27 mouse cellular contexts compared by ENCODE assay signal in the genomic region with DNA sequence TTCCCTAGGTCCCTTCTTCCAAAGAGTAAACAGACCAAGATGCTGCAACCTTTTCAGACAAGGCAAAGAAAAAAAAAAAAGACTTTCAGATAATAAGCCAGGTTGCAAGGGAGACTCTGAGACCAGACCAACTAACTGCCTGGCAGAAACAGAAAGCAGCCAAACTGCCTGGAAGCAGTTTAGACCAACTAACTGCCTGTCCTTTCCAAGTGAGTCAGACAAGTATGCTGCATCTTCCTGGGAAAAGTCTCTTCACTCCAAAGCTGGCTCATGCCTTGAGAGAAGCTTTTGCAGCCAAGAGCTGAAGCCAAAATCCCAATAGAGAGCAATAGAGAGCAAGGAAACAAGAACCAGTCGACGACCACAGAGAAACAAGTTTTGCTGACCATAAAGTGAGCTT. TPM values are rescaled to one million over a fixed set of nuclear protein-coding genes. Genes with fewer than 3 reads are reported as not detected.
DNase-seq lines count a peak whose midpoint lies in the region; ATAC-seq and TF ChIP-seq lines count a peak whose summit lies in the region.
"Had no signal": no experiment of that assay in that cellular context is flagged by ENCODE, and none has a peak within 500 bp of the region (broad histone marks: within the 10 kb centered on the region; RNA-seq: fewer than 3 reads in every experiment).

No protein-coding gene starts in this region.

- ATAC-seq in forebrain, postnatal 0 days, result no peak
- no peak for ATAC-seq in forebrain, embryonic 15.5 days (replicated peaks)
- ATAC-seq: CD4-positive, CD25-positive, alpha-beta regulatory T cell, adult 4 months; forebrain, embryonic 14.5 days; midbrain, embryonic 15.5 days; Patski had no signal

- H3K27me3 ChIP-seq in forebrain, postnatal 0 days (ENCODE audit: insufficient read depth, low read length), result no peaks in the 10 kb centered on the region
- H3K27me3 ChIP-seq in forebrain, embryonic 15.5 days, result no peaks in the 10 kb centered on the region
- no peaks in the 10 kb centered on the region; the same call in 1 of the 2 replicates for H3K27me3 ChIP-seq in heart, embryonic 10.5 days (ENCODE audit: insufficient read depth, poor library complexity, severe bottlenecking)
- H3K27me3 ChIP-seq: hindbrain, embryonic 15.5 days; limb, embryonic 15.5 days; midbrain, embryonic 15.5 days; neural tube, embryonic 13.5 days had no signal

- peak; percentile 8 for DNase-seq in forebrain, postnatal 0 days
- peak; percentile 15 to 17 for DNase-seq in heart, adult 18-20 months
- DNase-seq in heart, embryonic 10.5 days (ENCODE audit: low spot score), result no peak
- DNase-seq in right cerebral cortex, adult 18-20 months, result peak; percentile 2
- no peak for DNase-seq in right cerebral cortex, postnatal 25 days
- peak; percentile 27 for DNase-seq in skeletal muscle tissue, adult 2 months (ENCODE audit: low read depth, low spot score)
- DNase-seq in spleen, postnatal 4 days (ENCODE audit: low spot score in 2 of 2), result no peak
- DNase-seq: adrenal gland, adult 2 months; cerebellum, adult 2 months; heart, postnatal 36 days; kidney, adult 8-10 months; kidney, postnatal 10 days; left cerebral cortex, postnatal 4 days; lung, embryonic 14.5 days; lung, postnatal 36 days; spleen, adult 18-20 months had no signal

- H3K9me3 ChIP-seq in forebrain, postnatal 0 days (ENCODE audit: low read length), result no peaks in the 10 kb centered on the region
- H3K9me3 ChIP-seq in forebrain, embryonic 15.5 days, result no peaks in the 10 kb centered on the region
- no peaks in the 10 kb centered on the region for H3K9me3 ChIP-seq in heart, embryonic 10.5 days
- H3K9me3 ChIP-seq: hindbrain, embryonic 15.5 days; limb, embryonic 15.5 days; midbrain, embryonic 15.5 days; neural tube, embryonic 13.5 days had no signal

- no peak overlapping the region for H3K27ac ChIP-seq in forebrain, postnatal 0 days (ENCODE audit: low read depth, low read length)
- H3K27ac ChIP-seq in forebrain, embryonic 15.5 days (replicated peaks), result no peak overlapping the region
- H3K27ac ChIP-seq in heart, embryonic 10.5 days, result no peak overlapping the region
- H3K27ac ChIP-seq: hindbrain, embryonic 15.5 days; limb, embryonic 15.5 days; liver, embryonic 14.5 days; midbrain, embryonic 15.5 days; neural tube, embryonic 13.5 days had no signal

- TF ChIP-seq CTCF in forebrain, postnatal 0 days (IDR thresholded peaks at IDR 0.05; ENCODE audit: low read depth), result no peak

- no peaks in the 10 kb centered on the region for H3K4me1 ChIP-seq in forebrain, postnatal 0 days (ENCODE audit: insufficient read depth)
- peaks cover 8% of the 10 kb centered on the region; the same call in 1 of the 2 replicates for H3K4me1 ChIP-seq in forebrain, embryonic 15.5 days
- H3K4me1 ChIP-seq in heart, embryonic 10.5 days, result no peaks in the 10 kb centered on the region
- H3K4me1 ChIP-seq: hindbrain, embryonic 15.5 days; limb, embryonic 15.5 days; midbrain, embryonic 15.5 days had no signal

- no peak overlapping the region for H3K9ac ChIP-seq in forebrain, postnatal 0 days
- no peak overlapping the region for H3K9ac ChIP-seq in forebrain, embryonic 15.5 days (replicated peaks)
- H3K9ac ChIP-seq: hindbrain, embryonic 15.5 days; limb, embryonic 15.5 days; liver, embryonic 14.5 days; lung, embryonic 14.5 days; midbrain, embryonic 15.5 days; neural tube, embryonic 13.5 days had no signal

- H3K4me3 ChIP-seq in forebrain, postnatal 0 days (ENCODE audit: low read depth, low read length), result no peak overlapping the region
- no peak overlapping the region for H3K4me3 ChIP-seq in forebrain, embryonic 15.5 days
- H3K4me3 ChIP-seq in heart, embryonic 10.5 days, result no peak overlapping the region
- H3K4me3 ChIP-seq: hindbrain, embryonic 15.5 days; limb, embryonic 15.5 days; midbrain, embryonic 15.5 days; myocyte; neural tube, embryonic 13.5 days had no signal

- WGBS in forebrain, postnatal 0 days, result 76% methylated on average over 2 of the region's 2 CpGs
- 82% methylated on average over 2 of the region's 2 CpGs for WGBS in forebrain, embryonic 15.5 days
- WGBS in heart, embryonic 10.5 days, result 86% methylated on average over 2 of the region's 2 CpGs

- H3K4me2 ChIP-seq in forebrain, postnatal 0 days (ENCODE audit: low read depth), result no peak overlapping the region
- H3K4me2 ChIP-seq in forebrain, embryonic 15.5 days (replicated peaks), result no peak overlapping the region
- H3K4me2 ChIP-seq: heart, embryonic 11.5 days; hindbrain, embryonic 15.5 days; limb, embryonic 15.5 days; midbrain, embryonic 15.5 days; neural tube, embryonic 13.5 days had no signal

- H3K36me3 ChIP-seq in forebrain, postnatal 0 days (ENCODE audit: insufficient read depth), result no peaks in the 10 kb centered on the region
- 0 out of 2 replicates have a peak, but pooled peaks cover under 1% of the 10 kb centered on the region for H3K36me3 ChIP-seq in forebrain, embryonic 15.5 days
- peaks cover 7% of the 10 kb centered on the region; the same call in 1 of the 2 replicates for H3K36me3 ChIP-seq in heart, embryonic 10.5 days
- H3K36me3 ChIP-seq: limb, embryonic 15.5 days; midbrain, embryonic 15.5 days had no signal

RNA-seq across cellular contexts. Expression of a gene that starts 2.1 kb away (rescaled TPM):
- total RNA-seq in forebrain, postnatal 0 days (2014; rRNA removed), result 72.6 and 79.4 TPM in 2 replicates
- 30.8 and 38.3 TPM in 2 replicates for polyA plus RNA-seq in forebrain, postnatal 0 days (2015; fragmentation: Nextera tagmentation; extraction: Ambion mirVana)
- polyA plus RNA-seq in forebrain, embryonic 15.5 days (2015; fragmentation: Nextera tagmentation; extraction: Ambion mirVana), result 56.8 and 62.1 TPM in 2 replicates
- 10 to 100 TPM; 10.7 to 11.2 TPM for total RNA-seq in heart, adult 18-20 months (2021)
- polyA plus RNA-seq in heart, embryonic 10.5 days (2016; fragmentation: Nextera tagmentation; extraction: Ambion mirVana), result 49.1 and 49.9 TPM in 2 replicates

Comparison
In these comparisons a context has a peak if more than half of its experiments do, and no peak if none do; other contexts are left out.
1. DNase-seq: peak in forebrain, postnatal 0 days (single experiment), heart, adult 18-20 months (2 of 2), right cerebral cortex, adult 18-20 months (single experiment) and skeletal muscle tissue, adult 2 months (single experiment); none in heart, embryonic 10.5 days (single experiment), right cerebral cortex, postnatal 25 days (single experiment) and spleen, postnatal 4 days (0 of 2).